Comparison of ENCODE assay signal across 8 mouse cellular contexts in the genomic region with DNA sequence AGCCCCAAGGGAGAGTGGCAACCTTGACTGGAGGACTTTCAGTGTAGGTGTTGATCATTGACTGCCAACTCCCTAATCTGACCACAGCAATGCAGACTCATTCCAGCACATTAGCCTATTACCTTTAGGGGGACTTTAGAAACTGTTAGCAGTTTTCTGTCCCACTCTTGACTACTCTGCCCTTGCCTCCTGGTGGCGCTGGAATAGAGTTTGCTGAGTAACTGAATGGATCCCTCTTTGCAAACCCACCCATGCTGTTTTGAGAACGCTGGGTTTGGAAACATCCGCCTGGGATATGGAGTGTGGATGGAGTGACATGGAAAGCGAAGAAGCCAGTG. TPM values are rescaled to one million over a fixed set of nuclear protein-coding genes. Genes with fewer than 3 reads are reported as not detected.
DNase-seq lines count a peak whose midpoint lies in the region; ATAC-seq lines count a peak whose summit lies in the region.

No protein-coding gene starts in this region.

- H3K4me3 ChIP-seq in embryonic facial prominence, embryonic 15.5 days (replicated peaks): peak overlapping the region; percentile 52
- H3K4me3 ChIP-seq in intestine, embryonic 14.5 days (ENCODE audit: low read depth, low read length): peak overlapping the region; percentile 47
- H3K4me3 ChIP-seq in neural tube, embryonic 12.5 days: peak overlapping the region; percentile 51

- peak overlapping the region; percentile 97 for H3K4me2 ChIP-seq in embryonic facial prominence, embryonic 15.5 days (replicated peaks)
- H3K4me2 ChIP-seq in intestine, embryonic 14.5 days (ENCODE audit: low read length): peak overlapping the region; percentile 82
- peak overlapping the region; percentile 96 for H3K4me2 ChIP-seq in neural tube, embryonic 12.5 days (replicated peaks)

- peaks cover 35% of the 10 kb centered on the region for H3K27me3 ChIP-seq in embryonic facial prominence, embryonic 15.5 days
- H3K27me3 ChIP-seq in intestine, embryonic 14.5 days (replicated peaks; ENCODE audit: control insufficient read depth, insufficient read depth, low read length): peaks cover 48% of the 10 kb centered on the region
- H3K27me3 ChIP-seq in neural tube, embryonic 12.5 days (replicated peaks): peaks cover 35% of the 10 kb centered on the region

- no peak; the same call in 1 of the 2 replicates for ATAC-seq in embryonic facial prominence, embryonic 15.5 days (ENCODE audit: insufficient number of reproducible peaks, low FRiP score, low TSS enrichment, low read depth)
- ATAC-seq in intestine, embryonic 14.5 days (replicated peaks; ENCODE audit: low FRiP score, low TSS enrichment, low read depth): no peak
- no peak for ATAC-seq in neural tube, embryonic 12.5 days (ENCODE audit: low FRiP score, low read depth)

- H3K27ac ChIP-seq in embryonic facial prominence, embryonic 15.5 days (replicated peaks): no peak overlapping the region
- no peak overlapping the region for H3K27ac ChIP-seq in intestine, embryonic 14.5 days (ENCODE audit: low read depth)
- no peak overlapping the region for H3K27ac ChIP-seq in neural tube, embryonic 12.5 days

- H3K9ac ChIP-seq in embryonic facial prominence, embryonic 15.5 days: no peak overlapping the region
- no peak overlapping the region for H3K9ac ChIP-seq in intestine, embryonic 14.5 days (ENCODE audit: low read length)
- H3K9ac ChIP-seq in neural tube, embryonic 12.5 days: no peak overlapping the region

- H3K4me1 ChIP-seq in embryonic facial prominence, embryonic 15.5 days: peaks cover 11% of the 10 kb centered on the region
- 0 out of 2 replicates have a peak, but pooled peaks cover 7% of the 10 kb centered on the region for H3K4me1 ChIP-seq in intestine, embryonic 14.5 days (replicated peaks; ENCODE audit: control insufficient read depth, insufficient read depth, low read length)
- H3K4me1 ChIP-seq in neural tube, embryonic 12.5 days: peaks cover 8% of the 10 kb centered on the region; the same call in 1 of the 2 replicates

- WGBS in embryonic facial prominence, embryonic 15.5 days: 50% methylated on average over 4 of the region's 4 CpGs
- 44% methylated on average over 4 of the region's 4 CpGs for WGBS in intestine, embryonic 14.5 days
- WGBS in neural tube, embryonic 12.5 days: 50% methylated on average over 4 of the region's 4 CpGs

- no peaks in the 10 kb centered on the region for H3K36me3 ChIP-seq in embryonic facial prominence, embryonic 15.5 days
- no peaks in the 10 kb centered on the region for H3K36me3 ChIP-seq in intestine, embryonic 14.5 days (ENCODE audit: control insufficient read depth, insufficient read depth, low read length)
- no peaks in the 10 kb centered on the region for H3K36me3 ChIP-seq in neural tube, embryonic 12.5 days

- H3K9me3 ChIP-seq in embryonic facial prominence, embryonic 15.5 days (replicated peaks): no peaks in the 10 kb centered on the region
- no peaks in the 10 kb centered on the region for H3K9me3 ChIP-seq in intestine, embryonic 14.5 days (ENCODE audit: control insufficient read depth, low read length)
- no peaks in the 10 kb centered on the region for H3K9me3 ChIP-seq in neural tube, embryonic 12.5 days

- peak; percentile 11 to 16 for DNase-seq in layer of hippocampus, postnatal 14 days (ENCODE audit: low spot score in 2 of 2)
- DNase-seq in layer of hippocampus, postnatal 25 days (ENCODE audit: extremely low spot score in 1 of 2, low spot score in 1 of 2): no peak
- DNase-seq in intestine, embryonic 14.5 days (ENCODE audit: low spot score): no peak
- DNase-seq in lung, postnatal 10 days: no peak
- no peak for DNase-seq in spleen, postnatal 36 days (ENCODE audit: low spot score in 2 of 2)
- no peak for DNase-seq in adrenal gland, postnatal 14 days

RNA-seq across cellular contexts. Expression of gene Ano4, which starts 0.6 kb away (rescaled TPM):
- 10 to 100 TPM; 20.3 to 26.3 TPM for total RNA-seq in layer of hippocampus, postnatal 14 days (2021)
- 10 to 100 TPM; 19.6 to 22.3 TPM for total RNA-seq in layer of hippocampus, postnatal 25 days (2021)
- polyA plus RNA-seq in embryonic facial prominence, embryonic 15.5 days (2015; fragmentation: Nextera tagmentation; extraction: Ambion mirVana): 0.63 and 0.65 TPM in 2 replicates
- 0.55 and 1.6 TPM in 2 replicates for polyA plus RNA-seq in intestine, embryonic 14.5 days (2014; fragmentation: Nextera tagmentation; extraction: Ambion mirVana)
- 3.1 and 4.4 TPM in 2 replicates for polyA plus RNA-seq in neural tube, embryonic 12.5 days (2016; fragmentation: Nextera tagmentation; extraction: Ambion mirVana)
- 0.64 and 1.3 TPM in 2 replicates for total RNA-seq in adrenal gland, postnatal 14 days (2021)

Comparison
In these comparisons a context has a peak if more than half of its experiments do, and no peak if none do; other contexts are left out.
1. DNase-seq: peak in layer of hippocampus, postnatal 14 days (2 of 2); none in layer of hippocampus, postnatal 25 days (0 of 2), intestine, embryonic 14.5 days (single experiment), lung, postnatal 10 days (single experiment), spleen, postnatal 36 days (0 of 2) and adrenal gland, postnatal 14 days (single experiment).
2. Peak in every context shown above with its lines, with median percentiles within 50 percentile points of each other: H3K4me2 ChIP-seq and H3K4me3 ChIP-seq.